Mouse (Mus musculus) kidney, adult 2 months (tissue): Measurements from ENCODE around the gene Spaca6.

Source experiments
- CTCF ChIP-seq: fragments of 200-500 bp; conservative IDR thresholded peaks from 2 replicates; pipeline ENCODE4 v1.5.1; 2011; ENCODE audit warnings: low read depth, mild to moderate bottlenecking, control low read depth, low read length, moderate library complexity, mixed read lengths; ENCODE audit not compliant: insufficient read depth, insufficient read length
- POLR2A ChIP-seq: fragments of 200-500 bp; IDR thresholded peaks from one replicate; pipeline ENCODE4 v1.6.1; 2011; ENCODE audit warnings: low read depth, low read length, control low read depth

DNA sequence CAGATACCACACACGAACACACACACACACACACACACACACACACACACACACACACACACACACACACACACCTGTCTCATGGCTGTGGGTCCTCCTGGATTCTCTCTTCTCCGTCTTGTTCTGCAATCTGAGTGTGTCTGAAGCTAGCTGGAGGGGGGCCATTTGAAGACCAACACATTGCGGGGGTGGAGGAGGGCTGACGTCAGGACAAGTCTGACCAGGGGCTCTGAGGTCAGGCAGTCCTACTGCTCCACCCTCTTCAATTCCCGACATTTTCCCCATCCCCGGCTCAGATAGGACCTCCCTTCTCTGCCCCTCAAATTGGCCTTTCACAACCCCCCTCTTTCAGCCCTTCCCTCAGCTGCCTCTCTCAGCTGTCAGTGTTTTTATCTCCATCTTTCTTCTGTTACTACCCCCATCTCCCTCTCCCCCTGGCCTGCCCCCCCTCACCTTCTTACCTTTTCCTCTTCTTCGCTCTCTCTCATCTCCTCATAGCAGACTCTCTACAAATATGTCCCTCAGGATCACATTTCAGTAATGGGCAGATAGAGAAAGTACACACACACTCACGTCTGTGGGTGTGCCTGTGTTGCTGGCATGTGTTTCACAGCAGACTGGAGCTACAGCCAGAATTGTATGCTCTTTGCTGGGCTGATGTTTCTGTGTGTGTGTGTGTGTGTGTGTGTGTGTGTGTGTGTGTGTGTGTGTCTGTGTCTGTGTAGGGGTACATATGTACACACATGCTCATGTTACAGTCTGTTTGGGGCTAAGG lies 28.3 kb downstream of the Spaca6 start, which contains the start of gene Has1:
- TF ChIP-seq POLR2A (no peak), CTCF (no peak)
